Mouse (Mus musculus): ENCODE data around the gene Apobec2.

DNA sequence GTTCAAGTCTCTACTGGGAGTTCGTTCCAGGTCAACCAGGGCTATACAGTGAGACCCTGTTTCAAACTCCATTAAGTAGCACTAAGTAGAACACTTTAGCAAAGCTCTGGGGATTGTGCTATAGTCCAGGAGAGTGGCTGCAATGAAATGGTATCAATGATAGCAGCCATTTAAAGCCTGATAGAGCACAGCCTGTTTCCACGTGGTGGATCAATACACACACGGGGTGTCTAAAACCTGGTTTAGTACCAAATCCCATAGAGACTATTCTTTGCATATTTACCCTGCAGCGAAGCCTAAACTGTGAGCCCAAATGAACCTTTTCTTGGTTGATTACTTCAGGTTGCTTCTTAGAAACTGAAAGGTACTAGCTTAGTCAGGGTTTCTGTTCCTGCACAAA, 31.0 kb downstream of the Apobec2 start:
- TF ChIP-seq GATA1 (IDR thresholded peaks at IDR 0.05; ENCODE audit: borderline replicate concordance, low read length) (no peak), CTCF (IDR thresholded peaks at IDR 0.05; ENCODE audit: low read depth, low read length) (no peak)

Measured in G1E (cell line).